Comparison of ENCODE assay signal across 19 mouse cellular contexts in the genomic region with DNA sequence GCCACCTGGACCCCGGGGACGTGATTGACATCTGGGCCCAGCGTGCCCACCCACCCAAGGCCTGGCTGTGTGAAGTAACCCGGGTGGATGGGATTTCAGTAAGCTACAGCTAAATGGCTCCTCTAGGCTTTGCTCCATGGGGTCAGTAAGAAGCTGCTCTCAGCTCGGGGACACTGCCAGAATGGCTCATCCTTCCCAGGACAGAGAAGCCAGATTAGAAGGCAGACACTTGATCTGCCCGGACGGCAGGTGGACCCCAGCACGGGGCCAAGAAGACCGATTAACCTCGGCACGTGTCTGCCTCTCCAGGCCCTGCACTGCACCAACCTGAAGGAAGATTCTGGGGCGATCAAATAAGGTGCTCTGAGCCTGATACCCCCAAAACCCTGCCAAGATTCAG.
DNase-seq lines count a peak whose midpoint lies in the region; ATAC-seq and TF ChIP-seq lines count a peak whose summit lies in the region.
"Had no signal": no experiment of that assay in that cellular context is flagged by ENCODE, and none has a peak within 500 bp of the region (broad histone marks: within the 10 kb centered on the region; RNA-seq: fewer than 3 reads in every experiment).

No protein-coding gene starts in this region.

- intact Hi-C loops in gastrocnemius, postnatal 36 days (cut with DNase I) = no loop called here

- no peak overlapping the region for H3K27ac ChIP-seq in intestine, embryonic 14.5 days (ENCODE audit: low read depth)
- H3K27ac ChIP-seq in intestine, embryonic 15.5 days = no peak overlapping the region
- no peak overlapping the region for H3K27ac ChIP-seq in hindbrain, postnatal 0 days
- H3K27ac ChIP-seq: embryonic facial prominence, embryonic 13.5 days; forebrain, embryonic 13.5 days; gastrocnemius, adult 2 months; heart, adult 2 months; hindbrain, embryonic 10.5 days; hindbrain, embryonic 14.5 days had no signal

- peak; percentile 15 for DNase-seq in gastrocnemius, postnatal 10 days
- DNase-seq in gastrocnemius, postnatal 36 days = no peak
- DNase-seq in intestine, embryonic 14.5 days (ENCODE audit: low spot score) = peak; percentile 28
- DNase-seq in retina, postnatal 7 days (ENCODE audit: low read depth, low spot score) = peak; percentile 28
- DNase-seq in retina, embryonic 14.5 days (ENCODE audit: low spot score) = no peak
- DNase-seq in hindbrain, postnatal 0 days (ENCODE audit: low spot score) = no peak
- DNase-seq: adrenal gland, adult 2 months; adrenal gland, postnatal 25 days; cerebellum, adult 18-20 months; cerebellum, postnatal 36 days; gastrocnemius, adult 2 months; heart, adult 2 months; heart, postnatal 10 days; kidney, adult 11 months had no signal

- 85% methylated on average over 12 of the region's 12 CpGs for WGBS in intestine, embryonic 14.5 days
- 89% methylated on average over 12 of the region's 12 CpGs for WGBS in intestine, embryonic 15.5 days
- 84% methylated on average over 12 of the region's 12 CpGs for WGBS in hindbrain, postnatal 0 days

- no peak for TF ChIP-seq CTCF in hindbrain, postnatal 0 days (IDR thresholded peaks at IDR 0.05; ENCODE audit: low read depth)

- H3K4me3 ChIP-seq in intestine, embryonic 14.5 days (ENCODE audit: low read depth, low read length) = no peak overlapping the region
- H3K4me3 ChIP-seq in intestine, embryonic 15.5 days (replicated peaks) = no peak overlapping the region
- no peak overlapping the region for H3K4me3 ChIP-seq in hindbrain, postnatal 0 days (ENCODE audit: low read length)
- H3K4me3 ChIP-seq: embryonic facial prominence, embryonic 13.5 days; forebrain, embryonic 13.5 days; gastrocnemius, adult 2 months; heart, adult 2 months; hindbrain, embryonic 10.5 days had no signal

- no peak for ATAC-seq in intestine, embryonic 14.5 days (replicated peaks; ENCODE audit: low FRiP score, low TSS enrichment, low read depth)
- no peak for ATAC-seq in intestine, embryonic 15.5 days
- no peak for ATAC-seq in hindbrain, postnatal 0 days
- ATAC-seq: forebrain, embryonic 13.5 days had no signal

- H3K9ac ChIP-seq in intestine, embryonic 14.5 days (ENCODE audit: low read length) = no peak overlapping the region
- H3K9ac ChIP-seq in intestine, embryonic 15.5 days = no peak overlapping the region
- H3K9ac ChIP-seq in hindbrain, postnatal 0 days (replicated peaks; ENCODE audit: low read length) = no peak overlapping the region
- H3K9ac ChIP-seq: embryonic facial prominence, embryonic 13.5 days; forebrain, embryonic 13.5 days; hindbrain, embryonic 14.5 days had no signal

- H3K4me2 ChIP-seq in intestine, embryonic 14.5 days (ENCODE audit: low read length) = no peak overlapping the region
- no peak overlapping the region for H3K4me2 ChIP-seq in intestine, embryonic 15.5 days (replicated peaks)
- no peak overlapping the region for H3K4me2 ChIP-seq in hindbrain, postnatal 0 days (ENCODE audit: low read depth, low read length)
- H3K4me2 ChIP-seq: embryonic facial prominence, embryonic 13.5 days; forebrain, embryonic 13.5 days; hindbrain, embryonic 14.5 days had no signal

- no peaks in the 10 kb centered on the region for H3K36me3 ChIP-seq in intestine, embryonic 14.5 days (ENCODE audit: control insufficient read depth, insufficient read depth, low read length)
- no peaks in the 10 kb centered on the region for H3K36me3 ChIP-seq in intestine, embryonic 15.5 days
- H3K36me3 ChIP-seq in hindbrain, postnatal 0 days (ENCODE audit: insufficient read depth, low read length) = no peaks in the 10 kb centered on the region
- H3K36me3 ChIP-seq: embryonic facial prominence, embryonic 13.5 days; hindbrain, embryonic 10.5 days had no signal

- no peaks in the 10 kb centered on the region for H3K9me3 ChIP-seq in intestine, embryonic 14.5 days (ENCODE audit: control insufficient read depth, low read length)
- no peaks in the 10 kb centered on the region for H3K9me3 ChIP-seq in intestine, embryonic 15.5 days
- no peaks in the 10 kb centered on the region for H3K9me3 ChIP-seq in hindbrain, postnatal 0 days (ENCODE audit: low read length)

- H3K4me1 ChIP-seq in intestine, embryonic 14.5 days (replicated peaks; ENCODE audit: control insufficient read depth, insufficient read depth, low read length) = no peaks in the 10 kb centered on the region
- H3K4me1 ChIP-seq in intestine, embryonic 15.5 days (replicated peaks) = no peaks in the 10 kb centered on the region
- H3K4me1 ChIP-seq in hindbrain, postnatal 0 days (ENCODE audit: insufficient read depth, low read length) = no peaks in the 10 kb centered on the region
- H3K4me1 ChIP-seq: embryonic facial prominence, embryonic 13.5 days; forebrain, embryonic 13.5 days; hindbrain, embryonic 10.5 days had no signal

- H3K27me3 ChIP-seq in intestine, embryonic 14.5 days (replicated peaks; ENCODE audit: control insufficient read depth, insufficient read depth, low read length) = no peaks in the 10 kb centered on the region
- H3K27me3 ChIP-seq in intestine, embryonic 15.5 days (replicated peaks) = no peaks in the 10 kb centered on the region
- H3K27me3 ChIP-seq in hindbrain, postnatal 0 days (ENCODE audit: insufficient read depth, low read length) = no peaks in the 10 kb centered on the region
- H3K27me3 ChIP-seq: embryonic facial prominence, embryonic 13.5 days; forebrain, embryonic 13.5 days had no signal

Comparison
In these comparisons a context has a peak if more than half of its experiments do, and no peak if none do; other contexts are left out.
1. DNase-seq: peak in gastrocnemius, postnatal 10 days (single experiment), intestine, embryonic 14.5 days (single experiment) and retina, postnatal 7 days (single experiment); none in gastrocnemius, postnatal 36 days (0 of 2), retina, embryonic 14.5 days (single experiment) and hindbrain, postnatal 0 days (single experiment).